Mouse (Mus musculus) embryonic facial prominence, embryonic 11.5 days (tissue): ENCODE measurements around the gene Nt5c1a. TPM values are rescaled to one million over a fixed set of nuclear protein-coding genes. Genes with fewer than 3 reads are reported as not detected.

Experiments
- ATAC-seq: fragments of 200-750 bp; cut with Nextera tagmentation; replicated peaks from 2 replicates; pipeline ENCODE4 v1.8.0; 2017; ENCODE audit warnings: low read depth; ENCODE audit not compliant: insufficient number of reproducible peaks, low FRiP score, low TSS enrichment
- DNase-seq: peaks from one replicate; pipeline ENCODE4 v3.0.0-alpha.2; 2015; ENCODE audit warnings: low spot score
- H3K27ac ChIP-seq: fragments of 300-500 bp; sonication (generic); replicated peaks from 2 replicates; pipeline ENCODE4 v1.5.1; 2014; ENCODE audit warnings: mild to moderate bottlenecking, low read depth, low read length, control low read depth
- H3K27me3 ChIP-seq: fragments of 300-500 bp; sonication (generic); 2 replicates; pipeline ENCODE4 v1.6.1; 2014; ENCODE audit warnings: mild to moderate bottlenecking, low read length, moderate library complexity, mixed read lengths; ENCODE audit not compliant: control insufficient read depth, insufficient read depth
- H3K36me3 ChIP-seq: fragments of 300-500 bp; sonication (generic); replicated peaks from 2 replicates; pipeline ENCODE4 v1.6.1; 2014; ENCODE audit warnings: low read depth, mild to moderate bottlenecking, low read length, moderate library complexity, mixed read lengths; ENCODE audit not compliant: control insufficient read depth, insufficient read depth
- H3K4me1 ChIP-seq: fragments of 300-500 bp; sonication (generic); 2 replicates; pipeline ENCODE4 v1.6.1; 2014; ENCODE audit warnings: low read length, mixed read lengths; ENCODE audit not compliant: control insufficient read depth, insufficient read depth
- H3K4me2 ChIP-seq: fragments of 300-500 bp; sonication (generic); 2 replicates; pipeline ENCODE4 v1.6.1; 2014; ENCODE audit warnings: low read depth, mild to moderate bottlenecking, control low read depth, low read length, moderate library complexity
- H3K4me3 ChIP-seq: fragments of 300-500 bp; sonication (generic); 2 replicates; pipeline ENCODE4 v1.5.1; 2014; ENCODE audit warnings: low read depth, low read length, control low read depth
- H3K9ac ChIP-seq: fragments of 300-500 bp; sonication (generic); replicated peaks from 2 replicates; pipeline ENCODE4 v1.6.1; 2014; ENCODE audit warnings: mild to moderate bottlenecking, control low read depth, low read length
- H3K9me3 ChIP-seq: fragments of 300-500 bp; sonication (generic); replicated peaks from 2 replicates; pipeline ENCODE4 v1.6.1; 2016; ENCODE audit warnings: mild to moderate bottlenecking, low read length, inconsistent platforms, mixed read lengths; ENCODE audit not compliant: control insufficient read depth
- WGBS: fragments of 180-500 bp; shearing (Covaris S2); extraction: QIAGEN DNeasy Blood & Tissue Kit; methylation state at CpG from one replicate; pipeline ENCODE4 v1.1.7; 2014; 5-methylcytosine and 5-hydroxymethylcytosine counted together
- polyA plus RNA-seq: library from polyadenylated mRNA; unstranded; fragments of >200 nt; fragmentation: Nextera tagmentation; extraction: Ambion mirVana; gene quantifications from 2 replicates; pipeline ENCODE4 v1.2.1, GENCODE M21; 2014

The Nt5c1a gene
- polyA plus RNA-seq, 1 experiment from 2014 or later, result not detected

- DNase-seq (peak; percentile 14), ATAC-seq (no peak)
- no peaks in the 10 kb centered on the region for H3K9me3 ChIP-seq
- 45% methylated on average over 8 of the region's 8 CpGs for WGBS
- H3K36me3 ChIP-seq, result no peaks in the 10 kb centered on the region
- H3K27me3 ChIP-seq, result no peaks in the 10 kb centered on the region
- no peak overlapping the region for H3K4me3 ChIP-seq
- no peak overlapping the region for H3K9ac ChIP-seq
- H3K4me2 ChIP-seq, result no peak overlapping the region
- H3K4me1 ChIP-seq, result peaks cover 3% of the 10 kb centered on the region; the same call in 1 of the 2 replicates
- no peak overlapping the region for H3K27ac ChIP-seq
Observed at GRCm38 (mm10) chr4:123260071-123260746, 58.9 kb downstream of the Nt5c1a start.

DNA sequence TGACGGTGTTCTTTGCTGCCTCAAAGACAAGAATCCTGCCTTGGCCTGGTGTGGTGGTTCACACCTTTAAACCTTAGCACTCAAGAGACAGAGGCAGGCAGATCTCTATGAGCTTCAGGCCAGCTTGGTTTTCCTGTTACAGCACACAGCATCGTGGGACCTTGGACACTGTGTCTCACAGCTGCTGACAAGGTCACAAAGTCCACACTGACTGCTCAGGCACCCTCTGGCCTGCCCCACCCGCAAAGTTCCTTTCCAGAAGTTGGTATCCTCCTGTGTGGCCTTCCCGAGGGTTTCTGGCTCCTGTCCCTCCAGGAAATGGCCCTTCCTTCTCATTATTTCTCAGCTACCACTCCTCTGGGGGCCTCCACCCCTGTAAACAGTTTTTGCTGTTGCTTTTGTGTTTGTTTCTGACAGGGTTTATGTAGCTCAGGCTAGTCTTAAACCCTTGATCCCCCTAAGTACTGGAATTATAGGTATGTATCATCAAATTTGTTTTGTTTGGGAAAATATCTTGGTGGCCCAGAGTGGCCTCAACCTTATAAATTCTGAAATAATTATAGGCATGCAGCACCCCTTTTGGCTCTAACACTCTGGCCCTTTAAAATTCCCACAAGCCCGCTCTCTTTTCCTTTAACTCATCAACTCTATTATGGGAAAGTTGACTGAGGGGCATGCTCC, 60.6 kb downstream of the Nt5c1a start, which contains the start of gene Pabpc4:
Gene Pabpc4, plus strand, starts transcription at position 631 of the 681 bp plus-strand sequence.
- H3K4me2 ChIP-seq, result no peak within 1 kb of the TSS
- no peaks in the 10 kb centered on the region for H3K36me3 ChIP-seq
- H3K4me1 ChIP-seq, result peaks cover 3% of the 10 kb centered on the region; the same call in 1 of the 2 replicates
- WGBS, result 65% methylated on average over 5 of the region's 5 CpGs
- no peak for ATAC-seq
- no peak within 1 kb of the TSS for H3K27ac ChIP-seq
- no peak within 1 kb of the TSS for H3K4me3 ChIP-seq
- no peaks in the 10 kb centered on the region for H3K27me3 ChIP-seq
- no peaks in the 10 kb centered on the region for H3K9me3 ChIP-seq
- DNase-seq, result no peak
- no peak within 1 kb of the TSS for H3K9ac ChIP-seq

Other genes with a start within 250 kb of the Nt5c1a start
- 8.2 and 8.7 TPM in 2 replicates for gene Mfsd2a, start 240.3 kb upstream of the Nt5c1a start, polyA plus RNA-seq
- 40.0 and 46.3 TPM in 2 replicates for gene Mycl, start 205.9 kb upstream of the Nt5c1a start, polyA plus RNA-seq
- gene Trit1, start 184.9 kb upstream of the Nt5c1a start, polyA plus RNA-seq, result 21.6 and 21.9 TPM in 2 replicates
- gene Bmp8b, start 96.3 kb upstream of the Nt5c1a start, polyA plus RNA-seq, result 0.31 and 0.84 TPM in 2 replicates
- gene Oxct2b, start 85.2 kb upstream of the Nt5c1a start, polyA plus RNA-seq, result 0.20 TPM in 1 of 2 replicates, not detected in the other
- gene Ppie, start 61.6 kb upstream of the Nt5c1a start, polyA plus RNA-seq, result 129 TPM in 2 replicates
- gene Hpcal4, start 18.3 kb upstream of the Nt5c1a start, polyA plus RNA-seq, result 0.84 and 1.6 TPM in 2 replicates
- gene Heyl, start 32.1 kb downstream of the Nt5c1a start, polyA plus RNA-seq, result 8.0 and 8.1 TPM in 2 replicates
- 43.0 and 44.0 TPM in 2 replicates for gene Pabpc4, start 60.8 kb downstream of the Nt5c1a start, polyA plus RNA-seq
- gene Oxct2a, start 122.1 kb downstream of the Nt5c1a start, polyA plus RNA-seq, result not detected in 2 replicates
- gene Bmp8a, start 141.7 kb downstream of the Nt5c1a start, polyA plus RNA-seq, result 0.24 and 0.39 TPM in 2 replicates